Mouse (Mus musculus) colon, adult 2 months (tissue): Measurements from ENCODE around the gene Clec4g. TPM values are rescaled to one million over a fixed set of nuclear protein-coding genes. Genes with fewer than 3 reads are reported as not detected.

Source experiments
- polyA plus RNA-seq: library from polyadenylated mRNA; depleted of rRNA; stranded (reverse); fragments of >200 nt; gene quantifications from 2 replicates; pipeline ENCODE4 v1.2.3, GENCODE M21; 2012; rRNA removed

Gene Clec4g
- not detected in 2 replicates for polyA plus RNA-seq

DNA sequence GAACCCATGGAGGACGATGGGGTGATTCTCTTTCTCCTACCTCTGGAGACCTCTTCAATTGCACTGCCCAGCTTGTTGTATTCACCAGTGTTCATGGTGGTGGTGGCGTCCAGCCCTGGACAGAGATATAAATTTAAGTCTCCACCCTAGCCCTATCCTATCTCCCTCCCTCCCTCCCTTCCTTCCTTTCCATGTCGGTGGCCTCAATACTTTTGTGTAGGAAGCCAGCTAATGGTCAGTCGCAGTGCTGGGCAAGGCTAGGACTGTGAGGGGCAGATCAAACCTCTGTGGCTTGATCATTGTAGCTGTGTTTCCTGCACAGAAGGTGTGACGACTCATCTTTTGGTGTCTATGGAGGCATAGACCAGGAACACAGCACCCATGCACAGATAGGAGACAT, at the start of gene Clec4g:
TSS of gene Clec4g (minus strand) at position 101 of the 400 bp plus-strand sequence.

DNA sequence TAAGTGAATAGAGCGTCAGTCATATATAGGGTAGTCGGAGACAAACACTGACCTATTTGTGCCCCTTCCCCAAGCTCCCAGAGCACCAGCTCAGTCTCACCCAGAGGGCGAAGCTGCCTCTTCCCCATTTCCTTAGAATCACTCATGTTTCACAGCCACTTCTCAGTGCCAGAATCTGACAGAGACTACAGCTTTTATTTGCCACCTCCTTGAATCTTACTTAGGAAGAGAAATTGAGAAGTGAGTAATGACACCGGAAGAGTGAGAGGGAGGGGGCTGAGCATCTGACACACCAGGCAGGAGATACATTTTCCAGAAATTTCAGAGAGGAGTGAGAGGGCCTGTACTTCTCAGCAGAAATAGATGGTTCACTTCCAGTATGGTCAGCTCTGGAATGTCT, 28.3 kb upstream of the Clec4g start, which contains the start of gene Cd209a:
TSS of gene Cd209a (minus strand) at position 224 of the 400 bp plus-strand sequence.

DNA sequence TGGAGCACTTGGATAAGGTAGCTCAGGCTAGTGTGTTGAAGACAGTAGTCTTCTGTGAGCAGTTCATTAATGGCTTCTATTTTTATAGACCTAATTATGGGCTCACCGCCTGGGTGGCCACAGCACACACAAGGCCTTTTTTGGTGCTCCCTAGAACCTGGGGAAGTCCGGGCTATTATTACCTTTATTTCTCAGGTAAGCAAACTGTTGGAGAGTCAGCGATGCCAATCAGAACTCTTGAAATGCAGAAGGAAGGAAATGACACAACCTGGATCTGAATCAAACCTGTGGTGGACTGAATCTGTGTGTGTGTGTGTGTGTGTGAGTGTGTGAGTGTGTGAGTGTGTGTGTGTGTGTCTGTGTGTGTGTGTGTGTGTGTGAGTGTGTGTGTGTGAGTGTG, 26.3 kb downstream of the Clec4g start, which contains the start of gene Fcer2a:
TSS of gene Fcer2a (minus strand) at position 55 of the 400 bp plus-strand sequence.

DNA sequence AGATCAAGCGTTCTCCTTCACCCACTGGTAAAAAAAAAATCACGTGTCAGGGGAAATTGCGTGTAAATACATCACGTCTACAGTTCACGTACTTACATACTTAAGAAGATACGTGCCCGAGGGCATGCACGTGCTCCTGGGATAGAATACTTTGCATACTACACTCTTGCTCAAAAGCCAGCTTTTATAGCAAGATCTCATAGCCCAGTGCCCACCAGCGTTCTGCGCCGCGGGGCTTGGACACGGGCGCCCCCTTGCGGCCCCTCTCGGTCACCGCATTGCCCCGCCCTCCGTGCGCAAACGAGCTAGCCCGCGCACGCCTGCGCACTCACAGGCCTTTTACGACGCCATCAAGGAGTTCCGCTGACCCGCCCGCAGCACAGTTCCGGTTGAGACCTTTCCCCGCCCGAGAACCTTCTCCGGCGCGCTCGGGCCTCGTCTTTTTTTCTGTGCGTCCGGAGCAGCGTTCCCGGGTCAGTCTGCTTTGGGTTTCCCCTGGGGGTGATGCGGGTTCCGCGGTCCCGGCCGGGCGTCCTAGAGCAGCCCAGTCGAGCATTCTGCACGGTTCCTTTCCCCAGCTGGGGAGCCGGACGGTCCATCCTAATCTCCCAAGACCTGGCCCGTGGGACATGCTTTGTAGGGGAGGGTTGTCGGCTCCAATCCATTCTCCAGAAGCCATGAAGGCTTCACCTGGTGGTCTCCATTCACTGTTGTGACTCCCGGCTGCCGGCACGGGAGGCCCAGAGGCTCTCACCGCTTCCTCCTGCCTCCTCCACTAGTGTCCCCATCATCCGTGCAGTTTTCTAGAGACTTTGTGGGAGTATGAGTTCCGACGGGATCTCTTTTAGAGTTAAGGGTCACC, 44.1 kb downstream of the Clec4g start, which contains the start of gene Trappc5:
TSS of gene Trappc5 (plus strand) at position 169 of the 862 bp plus-strand sequence.

DNA sequence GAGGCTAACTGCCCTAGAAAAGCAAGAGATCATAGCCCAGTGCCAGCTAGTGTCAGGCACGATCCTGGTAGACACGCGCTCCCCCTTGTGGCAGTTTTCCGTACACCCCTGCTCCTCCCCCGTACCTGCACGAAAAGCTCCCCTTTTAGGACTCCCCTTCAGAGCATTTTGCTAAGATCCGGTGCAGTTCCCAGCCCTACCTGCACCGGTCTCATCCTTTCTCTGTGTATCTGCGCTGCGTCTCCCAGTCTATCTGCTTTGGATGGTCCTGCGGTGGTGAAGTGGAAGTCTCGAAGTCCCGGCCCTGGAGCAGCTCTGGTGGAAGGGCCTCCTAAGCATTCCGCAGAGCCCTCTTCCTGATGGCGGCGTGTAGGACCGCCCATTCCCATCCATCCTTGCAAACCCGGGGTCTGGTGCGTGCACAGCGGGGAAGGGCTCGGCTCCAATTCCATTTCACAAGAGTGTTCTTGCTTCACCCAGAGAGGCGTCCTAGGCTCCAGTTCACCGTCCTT, 48.4 kb downstream of the Clec4g start, which contains the start of gene Fcor:
TSS of gene Fcor (minus strand) at position 383 of the 512 bp plus-strand sequence.

DNA sequence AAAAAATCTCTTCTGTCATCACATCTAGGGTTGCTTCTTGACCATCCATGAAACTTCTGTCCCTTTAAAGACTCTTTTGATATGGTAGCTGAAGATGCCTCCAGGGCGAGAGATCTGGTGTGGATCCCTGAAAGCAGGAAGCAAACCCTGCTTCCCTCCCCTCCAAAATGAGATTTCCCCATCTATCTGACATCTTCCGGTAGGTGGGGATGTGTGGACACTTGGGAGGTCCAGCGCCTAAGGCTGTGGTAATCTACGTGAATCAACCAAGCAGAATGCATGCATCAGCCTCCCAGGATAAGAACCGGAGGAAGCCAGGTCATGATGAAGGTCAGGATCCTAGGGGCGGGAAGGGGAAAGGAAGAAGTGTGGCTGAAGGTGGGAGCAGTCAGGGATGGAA, 54.9 kb downstream of the Clec4g start, which contains the start of gene Mcemp1:
TSS of gene Mcemp1 (plus strand) at position 248 of the 400 bp plus-strand sequence.

Other genes with a start within 250 kb of the Clec4g start
- 0.19 TPM in 1 of 2 replicates, not detected in the other for gene Tex45, start 249.8 kb downstream of the Clec4g start, polyA plus RNA-seq
- 47.9 and 52.0 TPM in 2 replicates for gene Zfp358, start 227.5 kb downstream of the Clec4g start, polyA plus RNA-seq
- 326 and 619 TPM in 2 replicates for gene Mcoln1, start 220.2 kb downstream of the Clec4g start, polyA plus RNA-seq
- gene Pnpla6, start 205.3 kb downstream of the Clec4g start, polyA plus RNA-seq, result 73.1 and 77.5 TPM in 2 replicates
- 0.12 and 4.0 TPM in 2 replicates for gene C330021F23Rik, start 152.7 kb downstream of the Clec4g start, polyA plus RNA-seq
- 93.5 and 97.2 TPM in 2 replicates for gene Camsap3, start 133.4 kb downstream of the Clec4g start, polyA plus RNA-seq
- 48.7 and 54.3 TPM in 2 replicates for gene Xab2, start 99.3 kb downstream of the Clec4g start, polyA plus RNA-seq
- 3.6 and 4.7 TPM in 2 replicates for gene Pet100, start 99.1 kb downstream of the Clec4g start, polyA plus RNA-seq
- gene Pcp2, start 95.1 kb downstream of the Clec4g start, polyA plus RNA-seq, result not detected in 2 replicates
- 222 and 231 TPM in 2 replicates for gene Stxbp2, start 89.7 kb downstream of the Clec4g start, polyA plus RNA-seq
- gene Retn, start 64.9 kb downstream of the Clec4g start, polyA plus RNA-seq, result 3.7 and 5.5 TPM in 2 replicates
- 0.33 and 0.41 TPM in 2 replicates for gene Mcemp1, start 54.9 kb downstream of the Clec4g start, polyA plus RNA-seq
- gene Fcor, start 48.3 kb downstream of the Clec4g start, polyA plus RNA-seq, result 0.50 and 4.1 TPM in 2 replicates
- 25.1 and 37.8 TPM in 2 replicates for gene Trappc5, start 44.4 kb downstream of the Clec4g start, polyA plus RNA-seq
- 1.3 and 1.8 TPM in 2 replicates for gene Fcer2a, start 26.5 kb downstream of the Clec4g start, polyA plus RNA-seq
- gene Cd209a, start 28.3 kb upstream of the Clec4g start, polyA plus RNA-seq, result 0.93 TPM in 1 of 2 replicates, not detected in the other
- gene Cd209e, start 133.7 kb upstream of the Clec4g start, polyA plus RNA-seq, result not detected in 2 replicates
- gene Cd209d, start 157.9 kb upstream of the Clec4g start, polyA plus RNA-seq, result 0.30 TPM in 1 of 2 replicates, not detected in the other
- gene Cd209b, start 206.2 kb upstream of the Clec4g start, polyA plus RNA-seq, result 0.07 and 0.67 TPM in 2 replicates
- 0.34 TPM in 1 of 2 replicates, not detected in the other for gene Cd209c, start 234.1 kb upstream of the Clec4g start, polyA plus RNA-seq